Mouse (Mus musculus) midbrain, postnatal 0 days (tissue): ENCODE measurements around the gene Ky. TPM values are rescaled to one million over a fixed set of nuclear protein-coding genes. Genes with fewer than 3 reads are reported as not detected.

Experiments used
- ATAC-seq: fragments of 200-750 bp; cut with Nextera tagmentation; 2 replicates; pipeline ENCODE4 v1.8.0; 2017; ENCODE audit warnings: moderate number of reproducible peaks, mild to moderate bottlenecking, moderate TSS enrichment, moderate library complexity; ENCODE audit not compliant: low FRiP score
- DNase-seq: peaks from one replicate; pipeline ENCODE4 v3.0.0-alpha.2; 2015; ENCODE audit warnings: low spot score
- H3K27ac ChIP-seq: fragments of 300-500 bp; sonication (generic); 2 replicates; pipeline ENCODE4 v1.5.1; 2014; ENCODE audit warnings: low read depth, mild to moderate bottlenecking, low read length, mixed read lengths
- H3K27me3 ChIP-seq: fragments of 300-500 bp; sonication (generic); 2 replicates; pipeline ENCODE4 v1.6.1; 2014; ENCODE audit warnings: low read length, control low read depth, mixed read lengths; ENCODE audit not compliant: insufficient read depth
- H3K36me3 ChIP-seq: fragments of 300-500 bp; sonication (generic); 2 replicates; pipeline ENCODE4 v1.6.1; 2014; ENCODE audit warnings: low read length, control low read depth, mixed read lengths; ENCODE audit not compliant: insufficient read depth
- H3K4me1 ChIP-seq: fragments of 300-500 bp; sonication (generic); 2 replicates; pipeline ENCODE4 v1.6.1; 2014; ENCODE audit warnings: mild to moderate bottlenecking, control low read depth, antibody characterized with exemption, low read length, mixed read lengths; ENCODE audit not compliant: insufficient read depth
- H3K4me2 ChIP-seq: fragments of 300-500 bp; sonication (generic); 2 replicates; pipeline ENCODE4 v1.6.1; 2014; ENCODE audit warnings: low read depth, mild to moderate bottlenecking, low read length, mixed read lengths; ENCODE audit not compliant: poor library complexity, severe bottlenecking
- H3K4me3 ChIP-seq: fragments of 300-500 bp; sonication (generic); 2 replicates; pipeline ENCODE4 v1.5.1; 2014; ENCODE audit warnings: low read depth, mild to moderate bottlenecking, low read length, moderate library complexity
- H3K9ac ChIP-seq: fragments of 300-500 bp; sonication (generic); replicated peaks from 2 replicates; pipeline ENCODE4 v1.6.1; 2014; ENCODE audit warnings: mild to moderate bottlenecking, low read length, moderate library complexity, mixed read lengths; ENCODE audit not compliant: poor library complexity, severe bottlenecking
- H3K9me3 ChIP-seq: fragments of 300-500 bp; sonication (generic); 2 replicates; pipeline ENCODE4 v1.6.1; 2016; ENCODE audit warnings: low read length, control low read depth
- CTCF ChIP-seq: IDR thresholded peaks from 2 replicates; pipeline ENCODE4 v1.5.1; 2016; ENCODE audit warnings: antibody characterized with exemption, mild to moderate bottlenecking
- WGBS: fragments of 180-500 bp; shearing (Covaris S2); extraction: QIAGEN DNeasy Blood & Tissue Kit; methylation state at CpG from one replicate; pipeline ENCODE4 v1.1.7; 2014; 5-methylcytosine and 5-hydroxymethylcytosine counted together
- polyA plus RNA-seq: library from polyadenylated mRNA; unstranded; fragments of >200 nt; fragmentation: Nextera tagmentation; extraction: Ambion mirVana; gene quantifications from 2 replicates; pipeline ENCODE4 v1.2.1, GENCODE M21; 2015
- total RNA-seq: library from RNA; depleted of rRNA; stranded (reverse); fragments of >200 nt; gene quantifications from 2 replicates; pipeline ENCODE4 v1.2.3, GENCODE M21; 2014

The Ky gene
- total and polyA plus RNA-seq, 2 experiments from 2014 or later: 0.99 to 6.5 TPM

GRCm38 (mm10) chr9:102477767-102478450, 27.6 kb upstream of the Ky start:
- Histone ChIP-seq H3K9ac (no peak overlapping the region), H3K4me3 (no peak overlapping the region), H3K9me3 (no peaks in the 10 kb centered on the region), H3K36me3 (no peaks in the 10 kb centered on the region), H3K27me3 (no peaks in the 10 kb centered on the region), H3K27ac (no peak overlapping the region), H3K4me1 (no peaks in the 10 kb centered on the region), H3K4me2 (no peak overlapping the region)
- DNase-seq (peak; percentile 8), ATAC-seq (no peak)
- 81% methylated on average over 6 of the region's 6 CpGs for WGBS
- TF ChIP-seq CTCF: no peak

GRCm38 (mm10) chr9:102478451-102478835, 27.1 kb upstream of the Ky start:
- Histone ChIP-seq H3K4me1 (no peaks in the 10 kb centered on the region), H3K27ac (no peak overlapping the region), H3K4me2 (no peak overlapping the region), H3K4me3 (no peak overlapping the region), H3K36me3 (no peaks in the 10 kb centered on the region), H3K9me3 (no peaks in the 10 kb centered on the region), H3K9ac (no peak overlapping the region), H3K27me3 (no peaks in the 10 kb centered on the region)
- 90% methylated on average over 3 of the region's 3 CpGs for WGBS
- no peak for DNase-seq
- TF ChIP-seq CTCF: no peak
- ATAC-seq: no peak

- no peaks in the 10 kb centered on the region for H3K27me3 ChIP-seq
- TF ChIP-seq CTCF: peak; percentile 46
- 56% methylated on average over 9 of the region's 9 CpGs for WGBS
- no peak overlapping the region for H3K9ac ChIP-seq
- no peak overlapping the region for H3K4me2 ChIP-seq
- no peaks in the 10 kb centered on the region for H3K36me3 ChIP-seq
- H3K4me3 ChIP-seq: no peak overlapping the region
- no peaks in the 10 kb centered on the region for H3K9me3 ChIP-seq
- H3K27ac ChIP-seq: no peak overlapping the region
- ATAC-seq (no peak), DNase-seq (no peak)
- no peaks in the 10 kb centered on the region for H3K4me1 ChIP-seq
Measured at GRCm38 (mm10) chr9:102479022-102479421, 26.5 kb upstream of the Ky start.

- H3K4me1 ChIP-seq: no peaks in the 10 kb centered on the region
- no peak overlapping the region for H3K4me2 ChIP-seq
- no peaks in the 10 kb centered on the region; the same call in 1 of the 2 replicates for H3K27me3 ChIP-seq
- H3K36me3 ChIP-seq: no peaks in the 10 kb centered on the region
- ATAC-seq: no peak
- no peak overlapping the region for H3K9ac ChIP-seq
- WGBS: 50% methylated on average over 12 of the region's 12 CpGs
- H3K27ac ChIP-seq: no peak overlapping the region
- no peak for DNase-seq
- no peaks in the 10 kb centered on the region for H3K9me3 ChIP-seq
- H3K4me3 ChIP-seq: no peak overlapping the region
- peak; percentile 41 for TF ChIP-seq CTCF
Measured at GRCm38 (mm10) chr9:102492031-102492795, 13.3 kb upstream of the Ky start.

GRCm38 (mm10) chr9:102493044-102493443, 12.5 kb upstream of the Ky start:
- no peak overlapping the region for H3K4me2 ChIP-seq
- H3K27ac ChIP-seq: no peak overlapping the region
- no peak for ATAC-seq
- no peaks in the 10 kb centered on the region for H3K9me3 ChIP-seq
- 39% methylated on average over 4 of the region's 4 CpGs for WGBS
- peak; percentile 53 for DNase-seq
- no peak for TF ChIP-seq CTCF
- no peaks in the 10 kb centered on the region for H3K36me3 ChIP-seq
- H3K4me3 ChIP-seq: no peak overlapping the region
- no peak overlapping the region for H3K9ac ChIP-seq
- no peaks in the 10 kb centered on the region; the same call in 1 of the 2 replicates for H3K27me3 ChIP-seq
- no peaks in the 10 kb centered on the region for H3K4me1 ChIP-seq

- WGBS: 96% methylated on average over 2 of the region's 2 CpGs
- H3K27me3 ChIP-seq: no peaks in the 10 kb centered on the region; the same call in 1 of the 2 replicates
- H3K9me3 ChIP-seq: no peaks in the 10 kb centered on the region
- no peak overlapping the region for H3K4me3 ChIP-seq
- no peak for ATAC-seq
- H3K4me2 ChIP-seq: no peak overlapping the region
- H3K27ac ChIP-seq: no peak overlapping the region
- no peak for DNase-seq
- no peak overlapping the region for H3K9ac ChIP-seq
- H3K36me3 ChIP-seq: no peaks in the 10 kb centered on the region
- TF ChIP-seq CTCF: no peak
- no peaks in the 10 kb centered on the region for H3K4me1 ChIP-seq
Measured at GRCm38 (mm10) chr9:102493916-102494315, 11.6 kb upstream of the Ky start.
